In genomic region chr11:57627086-57627735, GRCm38 (mm10) we compare ENCODE assay signal across 10 mouse cellular contexts. TPM values are rescaled to one million over a fixed set of nuclear protein-coding genes. Genes with fewer than 3 reads are reported as not detected.
DNase-seq lines count a peak whose midpoint lies in the region; ATAC-seq lines count a peak whose summit lies in the region.
"Had no signal": no experiment of that assay in that cellular context is flagged by ENCODE, and none has a peak within 500 bp of the region (broad histone marks: within the 10 kb centered on the region; RNA-seq: fewer than 3 reads in every experiment).

No protein-coding gene starts in this region.

- no peaks in the 10 kb centered on the region for H3K36me3 ChIP-seq in forebrain, embryonic 11.5 days (ENCODE audit: control insufficient read depth, insufficient read depth, low read length)
- no peaks in the 10 kb centered on the region for H3K36me3 ChIP-seq in forebrain, embryonic 13.5 days (ENCODE audit: poor library complexity, severe bottlenecking)
- H3K36me3 ChIP-seq in splenic B cell, adult 2 months (ENCODE audit: control insufficient read depth, insufficient read depth, low read length, poor library complexity, severe bottlenecking) = no peaks in the 10 kb centered on the region

- H3K27ac ChIP-seq in forebrain, embryonic 11.5 days (ENCODE audit: low read depth, low read length) = no peak overlapping the region
- no peak overlapping the region for H3K27ac ChIP-seq in forebrain, embryonic 13.5 days

- H3K4me2 ChIP-seq in forebrain, embryonic 11.5 days (ENCODE audit: low read depth, low read length, severe bottlenecking) = no peak overlapping the region
- no peak overlapping the region for H3K4me2 ChIP-seq in forebrain, embryonic 13.5 days

- H3K27me3 ChIP-seq in forebrain, embryonic 11.5 days (ENCODE audit: control insufficient read depth, insufficient read depth, low read length) = no peaks in the 10 kb centered on the region
- no peaks in the 10 kb centered on the region for H3K27me3 ChIP-seq in forebrain, embryonic 13.5 days
- H3K27me3 ChIP-seq in splenic B cell, adult 2 months (ENCODE audit: control insufficient read depth, insufficient read depth, low read length, poor library complexity, severe bottlenecking) = no peaks in the 10 kb centered on the region
- H3K27me3 ChIP-seq: Patski had no signal

- H3K4me1 ChIP-seq in forebrain, embryonic 11.5 days (replicated peaks; ENCODE audit: control insufficient read depth, insufficient read depth, low read length) = no peaks in the 10 kb centered on the region
- peaks cover 15% of the 10 kb centered on the region for H3K4me1 ChIP-seq in forebrain, embryonic 13.5 days

- ATAC-seq in forebrain, embryonic 11.5 days (replicated peaks; ENCODE audit: low FRiP score) = no peak
- ATAC-seq in forebrain, embryonic 13.5 days = no peak
- peak; percentile 31; the same call in 1 of the 2 replicates for ATAC-seq in common myeloid progenitor, adult 5-6 weeks (replicated peaks; ENCODE audit: low read depth, poor library complexity, severe bottlenecking)
- ATAC-seq: Patski had no signal

- no peaks in the 10 kb centered on the region for H3K9me3 ChIP-seq in forebrain, embryonic 11.5 days (ENCODE audit: control insufficient read depth, low read length)
- H3K9me3 ChIP-seq in forebrain, embryonic 13.5 days (replicated peaks) = no peaks in the 10 kb centered on the region

- H3K9ac ChIP-seq in forebrain, embryonic 11.5 days (ENCODE audit: low read length) = no peak overlapping the region
- no peak overlapping the region for H3K9ac ChIP-seq in forebrain, embryonic 13.5 days

- H3K4me3 ChIP-seq in forebrain, embryonic 11.5 days (ENCODE audit: low read depth, low read length) = no peak overlapping the region
- no peak overlapping the region for H3K4me3 ChIP-seq in forebrain, embryonic 13.5 days
- H3K4me3 ChIP-seq: megakaryocyte, embryonic 14.5 days had no signal

- WGBS in forebrain, embryonic 11.5 days = 65% methylated on average over 9 of the region's 9 CpGs
- WGBS in forebrain, embryonic 13.5 days = 54% methylated on average over 9 of the region's 9 CpGs

- DNase-seq in forebrain, embryonic 11.5 days (ENCODE audit: low spot score) = peak; percentile 73
- peak; percentile 31 for DNase-seq in ovary, postnatal 14 days (ENCODE audit: low spot score)
- DNase-seq in ovary, postnatal 10 days (ENCODE audit: low spot score) = no peak
- DNase-seq in kidney, postnatal 25 days = peak; percentile 53 to 55
- DNase-seq in splenic B cell, adult 2 months (ENCODE audit: low read depth, low spot score) = peak; percentile 27
- DNase-seq in layer of hippocampus, adult 9-11 months = no peak

RNA-seq across cellular contexts. Expression of gene Galnt10, which starts 18.0 kb away (rescaled TPM):
- polyA plus RNA-seq in forebrain, embryonic 11.5 days (2014; fragmentation: Nextera tagmentation; extraction: Ambion mirVana) = 15.1 and 18.1 TPM in 2 replicates
- polyA plus RNA-seq in forebrain, embryonic 13.5 days (2015; fragmentation: Nextera tagmentation; extraction: Ambion mirVana) = 10.4 and 10.7 TPM in 2 replicates
- 9.2 and 15.1 TPM in 2 replicates for total RNA-seq in common myeloid progenitor, adult 5-6 weeks (2017)

Comparison
In these comparisons a context has a peak if more than half of its experiments do, and no peak if none do; other contexts are left out.
1. DNase-seq: peak in forebrain, embryonic 11.5 days (single experiment), ovary, postnatal 14 days (single experiment), kidney, postnatal 25 days (2 of 2) and splenic B cell, adult 2 months (single experiment); none in ovary, postnatal 10 days (single experiment) and layer of hippocampus, adult 9-11 months (single experiment).